Mouse (Mus musculus) kidney, postnatal 14 days (tissue): ENCODE measurements around the gene Nphp4.

Experiments used
- DNase-seq: peaks from one replicate; pipeline ENCODE4 v3.0.0; 2022; ENCODE audit warnings: mixed read lengths

Nphp4 gene

GRCm38 (mm10) chr4:152568662-152569395, 92.3 kb downstream of the Nphp4 start:
- DNase-seq, result no peak

- DNase-seq, result no peak
These were observed 97.8 kb downstream of the Nphp4 start for GRCm38 (mm10) chr4:152574266-152574665.

GRCm38 (mm10) chr4:152576826-152577225, 100.3 kb downstream of the Nphp4 start:
- DNase-seq, result no peak

GRCm38 (mm10) chr4:152579956-152580355, 103.5 kb downstream of the Nphp4 start:
- no peak for DNase-seq

GRCm38 (mm10) chr4:152582206-152582605, 105.7 kb downstream of the Nphp4 start:
- no peak for DNase-seq

- DNase-seq, result no peak
These were observed 107.1 kb downstream of the Nphp4 start for GRCm38 (mm10) chr4:152583616-152584015.

- DNase-seq, result no peak
These were observed 109.0 kb downstream of the Nphp4 start for GRCm38 (mm10) chr4:152585526-152585925.

GRCm38 (mm10) chr4:152586175-152586574, 109.7 kb downstream of the Nphp4 start:
- DNase-seq, result peak; percentile 26

- DNase-seq, result no peak
These were observed 127.8 kb downstream of the Nphp4 start for GRCm38 (mm10) chr4:152604285-152604684.

GRCm38 (mm10) chr4:152609196-152609595, 132.7 kb downstream of the Nphp4 start:
- DNase-seq, result no peak

- DNase-seq, result no peak
These were observed 133.5 kb downstream of the Nphp4 start for GRCm38 (mm10) chr4:152610026-152610425.
